In the genomic region with DNA sequence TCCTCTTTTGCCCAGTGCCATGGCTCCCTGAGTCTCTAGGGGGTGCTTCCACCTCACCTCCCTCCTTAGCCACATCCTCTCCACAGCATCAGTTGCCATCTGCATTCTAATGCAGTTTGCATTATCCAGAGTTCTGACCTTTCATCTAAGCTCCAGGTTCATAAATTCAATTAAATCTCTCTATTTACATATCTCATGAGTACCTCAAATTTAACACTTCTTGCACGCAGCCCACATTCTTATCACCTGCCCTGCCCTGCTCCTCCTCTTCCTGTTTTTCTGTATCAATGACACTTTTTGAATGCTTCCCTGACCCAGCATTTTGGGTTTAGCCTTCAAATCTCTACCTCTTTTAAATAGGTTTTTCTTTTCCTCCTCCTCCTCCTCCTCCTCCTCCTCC, we compare ENCODE assay signal across 1 mouse cellular context.
TF ChIP-seq lines count a peak whose summit lies in the region.

No protein-coding gene starts in this region.

TF ChIP-seq in CH12.LX, 34 proteins besides CTCF, POLR2A, EP300 and RAD21 (continued from another document):
- TF ChIP-seq TBP (conservative IDR thresholded peaks at IDR 0.05; ENCODE audit: low read depth, low read length) (no peak), NELFE (IDR thresholded peaks at IDR 0.05; ENCODE audit: low read depth, low read length) (no peak), IRF4 (IDR thresholded peaks at IDR 0.05; ENCODE audit: low read depth, low read length) (no peak), JUND (conservative IDR thresholded peaks at IDR 0.05; ENCODE audit: low read depth, low read length) (no peak), UBTF (IDR thresholded peaks at IDR 0.05; ENCODE audit: low read depth, low read length) (no peak), MEF2A (IDR thresholded peaks at IDR 0.05; ENCODE audit: borderline replicate concordance, low read depth, low read length) (no peak), GABPA (IDR thresholded peaks at IDR 0.05; ENCODE audit: insufficient replicate concordance, low read depth, low read length) (no peak), BHLHE40 (IDR thresholded peaks at IDR 0.05; ENCODE audit: low read depth, low read length) (no peak), ELF1 (IDR thresholded peaks at IDR 0.05; ENCODE audit: low read depth, low read length) (no peak), USF2 (conservative IDR thresholded peaks at IDR 0.05; ENCODE audit: low read depth, low read length) (no peak), E2F4 (IDR thresholded peaks at IDR 0.05; ENCODE audit: insufficient replicate concordance, low read depth, low read length) (no peak), HCFC1 (IDR thresholded peaks at IDR 0.05; ENCODE audit: low read depth, low read length) (no peak), MAX (IDR thresholded peaks at IDR 0.05; ENCODE audit: low read length) (no peak), CHD1 (IDR thresholded peaks at IDR 0.05; ENCODE audit: low read depth, low read length) (no peak)
